Mouse (Mus musculus) limb, embryonic 15.5 days (tissue): ENCODE measurements around the gene Map1lc3a. TPM values are rescaled to one million over a fixed set of nuclear protein-coding genes. Genes with fewer than 3 reads are reported as not detected.

Source experiments
- polyA plus RNA-seq: library from polyadenylated mRNA; unstranded; fragments of >200 nt; fragmentation: Nextera tagmentation; extraction: Ambion mirVana; gene quantifications from 2 replicates; pipeline ENCODE4 v1.2.1, GENCODE M21; 2015

Map1lc3a gene
- polyA plus RNA-seq, 1 experiment from 2014 or later, result 220 TPM

Other genes with a start within 250 kb of the Map1lc3a start
- gene Ahcy, start 201.8 kb upstream of the Map1lc3a start, polyA plus RNA-seq, result 48.7 and 53.5 TPM in 2 replicates
- 51.9 and 54.9 TPM in 2 replicates for gene Itch, start 142.8 kb upstream of the Map1lc3a start, polyA plus RNA-seq
- gene Dynlrb1, start 39.8 kb upstream of the Map1lc3a start, polyA plus RNA-seq, result 443 and 453 TPM in 2 replicates
- 41.7 and 45.5 TPM in 2 replicates for gene Pigu, start 81.1 kb downstream of the Map1lc3a start, polyA plus RNA-seq
- gene Trp53inp2, start 104.8 kb downstream of the Map1lc3a start, polyA plus RNA-seq, result 16.7 and 20.8 TPM in 2 replicates
- gene Ncoa6, start 197.6 kb downstream of the Map1lc3a start, polyA plus RNA-seq, result 13.9 and 19.2 TPM in 2 replicates
- 13.4 and 15.3 TPM in 2 replicates for gene Acss2, start 241.7 kb downstream of the Map1lc3a start, polyA plus RNA-seq
- 5.6 and 5.7 TPM in 2 replicates for gene Ggt7, start 241.9 kb downstream of the Map1lc3a start, polyA plus RNA-seq